Mouse (Mus musculus) heart, postnatal 0 days (tissue): ENCODE measurements at regions not wholly inside any gene's neighbourhood (a gene's known extent, or its start where the extent isn't known, plus 50 kb on each side); places are given as distances from the start of the nearest gene placed in this dataset.

Source experiments
- CTCF ChIP-seq: IDR thresholded peaks from 2 replicates; pipeline ENCODE4 v1.5.1; 2016; ENCODE audit warnings: antibody characterized with exemption, control low read depth, low read depth
- EP300 ChIP-seq: IDR thresholded peaks from 2 replicates; pipeline ENCODE4 v1.6.1; 2016; ENCODE audit warnings: antibody characterized with exemption, low read depth

DNA sequence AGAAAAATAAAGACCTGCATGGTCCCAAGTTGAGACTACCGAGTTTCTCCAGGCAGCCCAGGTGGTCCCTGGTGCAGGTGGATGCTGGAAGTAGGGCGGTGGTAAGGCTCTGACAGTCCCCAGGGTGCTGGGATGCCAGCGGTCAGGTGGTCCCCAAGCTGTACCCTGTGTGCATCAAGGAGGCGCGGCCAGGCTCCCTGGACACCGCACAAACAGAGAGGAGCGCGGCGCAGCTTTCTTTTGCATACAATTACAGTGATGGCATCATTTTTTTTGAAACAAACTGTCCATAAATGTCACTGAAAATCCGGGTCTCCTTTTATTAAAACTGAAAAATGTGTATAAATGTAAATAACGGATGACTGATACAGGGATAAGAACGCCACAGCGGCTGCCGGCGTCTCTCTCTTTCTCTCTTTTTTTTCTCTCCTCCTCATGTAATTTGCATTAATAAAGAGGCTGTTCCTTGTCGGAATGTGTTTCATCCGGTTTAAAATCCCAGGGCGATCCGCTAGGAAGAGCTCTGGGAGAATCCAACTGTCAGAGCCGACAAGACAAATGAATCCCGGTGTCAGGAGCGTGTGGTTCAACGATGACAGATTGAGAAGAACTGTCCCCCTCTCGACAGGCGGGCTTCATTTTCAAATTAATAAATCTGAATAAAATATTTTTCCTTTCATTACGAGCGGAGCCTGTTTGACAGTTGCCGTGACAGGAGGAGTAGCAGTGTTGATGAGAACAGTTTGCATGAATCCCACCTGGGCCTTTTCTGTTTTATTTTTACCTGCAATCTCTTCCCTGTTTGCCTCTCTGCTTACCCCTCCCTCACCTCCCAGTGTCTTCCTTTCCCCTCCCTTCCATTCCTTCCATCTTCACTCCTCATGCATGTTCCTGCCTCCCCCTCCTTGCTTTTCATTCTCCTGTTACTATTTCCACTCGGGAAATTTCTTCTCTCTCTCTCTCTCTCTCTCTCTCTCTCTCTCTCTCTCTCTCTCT is 244.6 kb upstream of the Pbx1 start:
- TF ChIP-seq CTCF (no peak), EP300 (no peak)
